Mouse (Mus musculus) embryonic facial prominence, embryonic 15.5 days (tissue): ENCODE measurements at regions not wholly inside any gene's neighbourhood (a gene's known extent, or its start where the extent isn't known, plus 50 kb on each side); places are given as distances from the start of the nearest gene placed in this dataset.

Experiments used
- ATAC-seq: fragments of 200-750 bp; cut with Nextera tagmentation; 2 replicates; pipeline ENCODE4 v1.8.0; 2017; ENCODE audit warnings: low read depth, moderate TSS enrichment; ENCODE audit not compliant: insufficient number of reproducible peaks, low FRiP score, low TSS enrichment
- H3K27ac ChIP-seq: fragments of 300-500 bp; sonication (generic); replicated peaks from 2 replicates; pipeline ENCODE4 v1.5.1; 2015; ENCODE audit warnings: mild to moderate bottlenecking, inconsistent platforms
- H3K27me3 ChIP-seq: fragments of 300-500 bp; sonication (generic); 2 replicates; pipeline ENCODE4 v1.6.1; 2015; ENCODE audit warnings: inconsistent platforms
- H3K36me3 ChIP-seq: fragments of 300-500 bp; sonication (generic); 2 replicates; pipeline ENCODE4 v1.6.1; 2015; ENCODE audit warnings: mild to moderate bottlenecking, inconsistent platforms
- H3K4me1 ChIP-seq: fragments of 300-500 bp; sonication (generic); 2 replicates; pipeline ENCODE4 v1.6.1; 2015; ENCODE audit warnings: inconsistent platforms
- H3K4me2 ChIP-seq: fragments of 300-500 bp; sonication (generic); replicated peaks from 2 replicates; pipeline ENCODE4 v1.6.1; 2015; ENCODE audit warnings: mild to moderate bottlenecking, inconsistent platforms
- H3K4me3 ChIP-seq: fragments of 300-500 bp; sonication (generic); replicated peaks from 2 replicates; pipeline ENCODE4 v1.5.1; 2015; ENCODE audit warnings: mild to moderate bottlenecking, inconsistent platforms
- H3K9ac ChIP-seq: fragments of 300-500 bp; sonication (generic); 2 replicates; pipeline ENCODE4 v1.6.1; 2015; ENCODE audit warnings: inconsistent platforms
- H3K9me3 ChIP-seq: fragments of 300-500 bp; sonication (generic); replicated peaks from 2 replicates; pipeline ENCODE4 v1.6.1; 2016; ENCODE audit warnings: inconsistent platforms
- WGBS: fragments of 180-500 bp; shearing (Covaris S2); methylation state at CpG from one replicate; pipeline ENCODE4 v1.1.7; 2015; 5-methylcytosine and 5-hydroxymethylcytosine counted together

DNA sequence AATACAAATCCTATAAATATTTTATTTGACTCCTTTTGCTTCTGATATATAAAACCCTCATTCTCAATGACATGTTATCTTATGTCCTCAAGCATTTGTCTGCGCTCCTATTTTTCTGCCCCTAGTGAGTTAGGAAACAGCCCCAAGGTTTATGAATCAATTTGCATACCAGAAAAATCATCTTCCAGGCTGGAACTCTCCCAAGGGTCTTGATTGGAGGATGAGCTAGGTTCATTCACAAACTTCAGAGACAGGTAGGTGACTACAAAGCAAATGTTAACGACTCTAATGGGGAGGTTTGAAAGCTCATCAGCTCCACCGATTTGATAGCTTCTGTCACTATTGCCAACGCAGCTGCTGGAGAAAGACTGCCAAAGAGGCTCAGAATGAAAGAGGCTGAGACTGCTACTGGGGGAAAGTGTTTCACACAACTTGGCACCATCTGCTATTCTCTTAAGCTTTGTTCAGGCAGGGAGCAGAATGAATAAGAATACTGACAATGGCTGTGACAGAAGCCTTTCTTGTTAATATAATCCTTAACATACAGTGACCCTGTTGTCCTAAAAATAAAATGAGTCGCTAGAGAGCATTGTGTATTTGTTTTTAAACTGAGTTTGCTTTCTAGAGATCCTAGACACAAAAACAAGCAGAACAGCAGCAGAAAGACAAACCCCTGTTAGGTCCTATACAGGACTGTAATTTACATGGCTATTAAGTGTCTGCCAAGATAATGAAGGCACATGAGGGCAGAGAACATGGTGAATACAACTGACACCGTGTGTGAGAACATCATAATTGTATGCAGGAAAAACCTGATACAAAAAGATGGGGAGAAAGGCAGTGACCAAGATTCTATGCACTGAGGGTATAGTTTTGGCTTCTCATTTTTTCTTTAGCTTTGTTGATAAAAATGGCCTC is 843.4 kb downstream of the Cdh8 start:
- WGBS: 53% methylated on average over 6 of the region's 6 CpGs
- H3K4me2 ChIP-seq: no peak overlapping the region
- H3K36me3 ChIP-seq: no peaks in the 10 kb centered on the region
- no peaks in the 10 kb centered on the region for H3K9me3 ChIP-seq
- H3K4me3 ChIP-seq: no peak overlapping the region
- no peaks in the 10 kb centered on the region for H3K27me3 ChIP-seq
- ATAC-seq: no peak
- no peak overlapping the region for H3K27ac ChIP-seq
- no peaks in the 10 kb centered on the region for H3K4me1 ChIP-seq
- H3K9ac ChIP-seq: no peak overlapping the region

DNA sequence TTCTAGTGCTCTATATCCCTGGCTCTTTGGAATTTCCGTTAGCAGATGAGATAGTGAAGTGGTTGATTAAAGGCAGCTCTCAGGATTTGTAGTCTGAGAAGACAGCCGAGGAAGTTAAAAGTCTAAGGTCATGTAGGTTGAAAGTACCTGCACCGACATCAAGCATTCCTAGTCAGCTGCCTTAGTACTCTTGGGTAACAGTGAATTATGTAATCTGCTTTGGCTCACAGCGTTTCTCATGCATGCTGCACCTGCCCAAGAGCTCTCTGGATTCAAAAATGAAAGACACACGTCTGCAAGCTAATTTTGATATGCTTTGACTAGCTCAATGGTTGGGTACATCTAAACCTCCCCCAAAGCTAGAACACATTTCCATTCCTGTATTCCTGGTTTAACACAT is 849.6 kb downstream of the Cdh8 start:
- ATAC-seq: no peak

GRCm38 (mm10) chr8:98518459-98518858 is 897.8 kb downstream of the Cdh8 start:
- H3K9me3 ChIP-seq: no peaks in the 10 kb centered on the region
- WGBS: 72% methylated on average over 4 of the region's 4 CpGs
- no peak overlapping the region for H3K4me3 ChIP-seq
- H3K9ac ChIP-seq: no peak overlapping the region
- H3K27me3 ChIP-seq: no peaks in the 10 kb centered on the region
- no peak overlapping the region for H3K27ac ChIP-seq
- ATAC-seq: no peak
- H3K4me2 ChIP-seq: no peak overlapping the region
- no peaks in the 10 kb centered on the region for H3K36me3 ChIP-seq
- H3K4me1 ChIP-seq: no peaks in the 10 kb centered on the region

More for the DNA sequence above, 849.6 kb downstream of the Cdh8 start:
- no peak overlapping the region for H3K27ac ChIP-seq
- H3K9ac ChIP-seq: no peak overlapping the region
- H3K27me3 ChIP-seq: no peaks in the 10 kb centered on the region
- H3K4me3 ChIP-seq: no peak overlapping the region
- no peaks in the 10 kb centered on the region for H3K36me3 ChIP-seq
- WGBS: 56% methylated on average over 5 of the region's 5 CpGs
- H3K4me2 ChIP-seq: no peak overlapping the region
- H3K9me3 ChIP-seq: no peaks in the 10 kb centered on the region
- H3K4me1 ChIP-seq: no peaks in the 10 kb centered on the region

DNA sequence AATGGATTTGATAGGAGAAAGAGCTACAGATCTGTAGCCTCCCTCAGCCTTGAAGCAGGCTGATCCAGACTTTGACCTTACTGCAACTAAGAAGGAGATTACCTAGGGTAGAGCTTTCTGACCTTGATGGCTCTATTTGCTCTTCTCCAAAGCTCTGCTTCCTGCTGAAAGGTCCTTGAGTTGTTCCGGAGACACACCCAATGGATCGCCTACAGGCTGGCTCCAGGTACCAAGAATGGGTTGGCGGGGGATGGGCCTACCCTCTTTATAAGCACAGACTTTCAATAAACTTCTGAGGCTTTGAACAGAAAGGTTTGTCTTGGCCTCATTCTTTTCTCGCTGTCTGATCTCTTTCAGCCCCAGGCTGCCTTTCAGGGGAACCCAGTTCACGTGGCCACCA is 901.0 kb downstream of the Cdh8 start:
- Histone ChIP-seq H3K4me1 (no peaks in the 10 kb centered on the region), H3K4me3 (no peak overlapping the region), H3K9ac (no peak overlapping the region), H3K27me3 (no peaks in the 10 kb centered on the region), H3K9me3 (no peaks in the 10 kb centered on the region), H3K27ac (no peak overlapping the region), H3K36me3 (no peaks in the 10 kb centered on the region), H3K4me2 (no peak overlapping the region)
- 74% methylated on average over 5 of the region's 5 CpGs for WGBS
- no peak for ATAC-seq

DNA sequence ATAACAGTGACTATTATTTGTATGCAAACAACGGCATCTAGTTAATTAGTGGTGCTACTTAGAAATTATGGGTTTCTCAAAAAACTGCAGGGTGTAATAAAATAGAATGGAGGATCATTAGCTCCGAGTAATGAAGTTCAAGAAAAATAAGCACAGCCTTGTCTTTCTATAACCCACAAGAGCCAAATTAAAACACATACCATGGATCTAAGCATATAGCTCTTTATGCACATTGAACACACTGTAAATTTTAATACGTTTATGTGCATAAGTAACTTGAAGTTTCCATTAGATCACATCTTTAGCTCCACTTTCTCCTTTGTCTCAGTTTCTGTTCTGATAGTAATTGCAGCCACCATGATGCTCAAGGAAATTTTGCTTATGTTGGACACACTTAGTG is 919.5 kb downstream of the Cdh8 start:
- no peaks in the 10 kb centered on the region for H3K4me1 ChIP-seq

GRCm38 (mm10) chr8:98463375-98464030 is 952.8 kb downstream of the Cdh8 start:
- WGBS: 37% methylated on average over 3 of the region's 3 CpGs

More for the DNA sequence above, 919.5 kb downstream of the Cdh8 start:
- Histone ChIP-seq H3K9ac (no peak overlapping the region), H3K27ac (no peak overlapping the region), H3K9me3 (no peaks in the 10 kb centered on the region), H3K4me2 (no peak overlapping the region), H3K4me3 (no peak overlapping the region), H3K36me3 (no peaks in the 10 kb centered on the region), H3K27me3 (no peaks in the 10 kb centered on the region)
- no peak for ATAC-seq
- WGBS: 82% methylated on average over 3 of the region's 3 CpGs

GRCm38 (mm10) chr8:98455539-98455938 is 960.7 kb downstream of the Cdh8 start:
- no peaks in the 10 kb centered on the region for H3K36me3 ChIP-seq
- no peak overlapping the region for H3K4me2 ChIP-seq
- no peaks in the 10 kb centered on the region for H3K4me1 ChIP-seq
- ATAC-seq: no peak
- H3K27ac ChIP-seq: no peak overlapping the region
- H3K9me3 ChIP-seq: no peaks in the 10 kb centered on the region
- no peaks in the 10 kb centered on the region for H3K27me3 ChIP-seq
- no peak overlapping the region for H3K4me3 ChIP-seq
- no peak overlapping the region for H3K9ac ChIP-seq
- 84% methylated on average over 1 of the region's 1 CpGs for WGBS

More at GRCm38 (mm10) chr8:98463375-98464030, 952.8 kb downstream of the Cdh8 start:
- Histone ChIP-seq H3K27me3 (no peaks in the 10 kb centered on the region), H3K9me3 (no peaks in the 10 kb centered on the region), H3K9ac (no peak overlapping the region), H3K27ac (no peak overlapping the region), H3K4me2 (no peak overlapping the region), H3K4me3 (no peak overlapping the region), H3K4me1 (no peaks in the 10 kb centered on the region), H3K36me3 (no peaks in the 10 kb centered on the region)
- ATAC-seq: peak; percentile 77
